Mouse (Mus musculus) midbrain, embryonic 16.5 days (tissue): ENCODE measurements around the gene Ppme1. TPM values are rescaled to one million over a fixed set of nuclear protein-coding genes. Genes with fewer than 3 reads are reported as not detected.

Source experiments
- ATAC-seq: fragments of 200-750 bp; cut with Nextera tagmentation; 2 replicates; pipeline ENCODE4 v1.8.0; 2017; ENCODE audit warnings: moderate TSS enrichment
- H3K27ac ChIP-seq: fragments of 300-500 bp; sonication (generic); 2 replicates; pipeline ENCODE4 v1.5.1; 2014; ENCODE audit warnings: mild to moderate bottlenecking, low read length, mixed read lengths
- H3K27me3 ChIP-seq: fragments of 300-500 bp; sonication (generic); 2 replicates; pipeline ENCODE4 v1.6.1; 2014; ENCODE audit warnings: low read depth, low read length, mixed read lengths; ENCODE audit not compliant: control insufficient read depth, insufficient read depth
- H3K36me3 ChIP-seq: fragments of 300-500 bp; sonication (generic); 2 replicates; pipeline ENCODE4 v1.6.1; 2014; ENCODE audit warnings: mild to moderate bottlenecking, low read length, moderate library complexity, mixed read lengths; ENCODE audit not compliant: control insufficient read depth, insufficient read depth
- H3K4me1 ChIP-seq: fragments of 300-500 bp; sonication (generic); 2 replicates; pipeline ENCODE4 v1.6.1; 2014; ENCODE audit warnings: mild to moderate bottlenecking, low read length, mixed read lengths; ENCODE audit not compliant: control insufficient read depth, insufficient read depth
- H3K4me2 ChIP-seq: fragments of 300-500 bp; sonication (generic); 2 replicates; pipeline ENCODE4 v1.6.1; 2014; ENCODE audit warnings: mild to moderate bottlenecking, low read length, mixed read lengths
- H3K4me3 ChIP-seq: fragments of 300-500 bp; sonication (generic); 2 replicates; pipeline ENCODE4 v1.5.1; 2014; ENCODE audit warnings: low read depth, mild to moderate bottlenecking, low read length, moderate library complexity, mixed read lengths
- H3K9ac ChIP-seq: fragments of 300-500 bp; sonication (generic); 2 replicates; pipeline ENCODE4 v1.6.1; 2014; ENCODE audit warnings: low read depth, low read length, mixed read lengths
- H3K9me3 ChIP-seq: fragments of 300-500 bp; sonication (generic); replicated peaks from 2 replicates; pipeline ENCODE4 v1.6.1; 2014; ENCODE audit warnings: mild to moderate bottlenecking, low read length, mixed read lengths; ENCODE audit not compliant: control insufficient read depth, poor library complexity, severe bottlenecking
- WGBS: fragments of 180-500 bp; shearing (Covaris S2); extraction: QIAGEN DNeasy Blood & Tissue Kit; methylation state at CpG from one replicate; pipeline ENCODE4 v1.1.7; 2014; 5-methylcytosine and 5-hydroxymethylcytosine counted together
- polyA plus RNA-seq: library from polyadenylated mRNA; unstranded; fragments of >200 nt; fragmentation: Nextera tagmentation; extraction: Ambion mirVana; gene quantifications from 2 replicates; pipeline ENCODE4 v1.2.1, GENCODE M21; 2015

Gene Ppme1
- polyA plus RNA-seq, 1 experiment from 2014 or later = 160 TPM

DNA sequence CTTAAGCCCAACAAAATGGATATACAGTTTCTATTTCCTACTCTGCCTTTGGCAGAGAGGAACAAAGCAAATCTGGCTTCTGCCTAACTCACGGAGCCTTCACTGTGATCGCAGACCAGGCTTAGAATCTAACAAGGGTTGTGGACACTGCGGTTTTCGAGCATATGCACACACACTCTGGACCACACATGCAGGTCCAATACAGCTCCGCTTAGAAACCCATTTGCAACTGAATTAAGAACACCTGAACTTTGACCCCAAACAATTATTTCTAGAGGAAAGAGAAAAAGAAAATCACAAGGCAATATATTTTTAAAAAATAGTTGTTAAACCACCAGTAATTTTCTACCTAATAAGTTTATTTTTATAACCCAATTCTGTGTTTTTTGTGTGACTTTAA lies 15.8 kb downstream of the Ppme1 start:
- Histone ChIP-seq H3K9ac (no peak overlapping the region), H3K4me3 (no peak overlapping the region), H3K9me3 (no peaks in the 10 kb centered on the region), H3K36me3 (peaks cover 7% of the 10 kb centered on the region; the same call in 1 of the 2 replicates), H3K27me3 (no peaks in the 10 kb centered on the region), H3K27ac (no peak overlapping the region), H3K4me1 (no peaks in the 10 kb centered on the region), H3K4me2 (no peak overlapping the region)
- 75% methylated on average over 5 of the region's 5 CpGs for WGBS
- ATAC-seq = no peak

DNA sequence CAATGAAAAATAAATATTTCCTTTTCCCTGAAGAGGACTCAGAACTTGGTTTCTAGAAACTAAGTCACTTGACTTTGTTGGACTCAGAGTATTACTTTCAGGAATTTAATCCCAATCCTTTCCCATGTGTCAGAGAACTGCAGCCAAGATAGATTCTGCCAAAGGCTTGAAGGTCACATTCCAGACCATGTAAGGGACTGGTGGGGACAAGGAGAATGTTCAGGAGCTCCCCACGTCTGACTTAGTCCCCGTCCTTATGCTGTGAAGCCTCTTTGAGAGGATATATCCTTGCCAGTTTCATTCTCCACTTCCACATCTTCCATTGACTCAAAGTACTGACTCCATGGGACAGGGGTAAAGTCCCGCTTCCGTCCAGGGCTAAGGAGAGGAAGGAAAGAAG lies 17.1 kb downstream of the Ppme1 start:
- no peaks in the 10 kb centered on the region for H3K9me3 ChIP-seq
- H3K27ac ChIP-seq = no peak overlapping the region
- 91% methylated on average over 4 of the region's 4 CpGs for WGBS
- ATAC-seq = no peak
- no peaks in the 10 kb centered on the region for H3K4me1 ChIP-seq
- no peak overlapping the region for H3K4me3 ChIP-seq
- H3K27me3 ChIP-seq = no peaks in the 10 kb centered on the region
- H3K9ac ChIP-seq = no peak overlapping the region
- no peak overlapping the region for H3K4me2 ChIP-seq
- H3K36me3 ChIP-seq = peaks cover 7% of the 10 kb centered on the region; the same call in 1 of the 2 replicates

DNA sequence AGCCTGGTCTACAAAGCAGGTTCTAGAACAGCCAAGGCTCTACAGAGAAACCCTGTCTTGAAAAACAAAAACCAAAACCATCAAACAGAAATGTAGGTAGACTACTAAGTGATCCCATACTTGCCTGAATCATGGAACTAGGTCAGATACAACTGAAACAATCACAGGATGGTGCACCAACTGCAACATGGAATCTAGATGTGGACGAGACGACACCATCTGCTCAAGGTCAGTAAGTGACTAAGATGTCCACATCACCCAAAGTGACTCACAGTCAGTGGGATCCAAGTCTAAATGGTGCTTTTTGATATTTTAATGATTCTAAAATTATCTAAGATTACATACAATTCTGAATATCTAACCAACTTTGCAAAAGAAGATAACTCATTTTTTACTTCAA lies 36.2 kb downstream of the Ppme1 start:
- H3K9me3 ChIP-seq = no peaks in the 10 kb centered on the region
- no peak overlapping the region for H3K27ac ChIP-seq
- ATAC-seq = no peak
- H3K4me3 ChIP-seq = no peak overlapping the region
- H3K4me2 ChIP-seq = no peak overlapping the region
- peaks cover 40% of the 10 kb centered on the region for H3K36me3 ChIP-seq
- no peaks in the 10 kb centered on the region for H3K4me1 ChIP-seq
- no peak overlapping the region for H3K9ac ChIP-seq
- WGBS = 95% methylated on average over 2 of the region's 2 CpGs
- H3K27me3 ChIP-seq = no peaks in the 10 kb centered on the region

DNA sequence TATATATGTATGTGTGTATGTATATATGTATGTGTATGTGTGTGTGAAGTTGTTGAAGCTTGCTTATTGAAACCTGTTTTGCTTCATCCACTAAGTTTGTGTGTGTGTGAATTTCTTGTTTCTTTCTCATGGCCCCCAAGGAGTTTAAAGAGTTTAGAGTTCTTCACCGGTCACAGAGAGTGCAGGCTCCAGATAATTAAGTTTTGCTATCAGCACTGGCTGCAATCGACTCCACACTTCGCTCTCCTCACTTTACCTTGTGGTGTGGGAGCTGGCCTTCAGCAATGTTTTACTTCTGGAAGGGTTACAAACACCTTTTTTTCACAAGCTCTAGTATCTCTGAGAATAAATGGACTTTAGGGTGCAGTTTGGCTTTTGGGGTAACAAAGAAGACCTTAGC lies 40.8 kb downstream of the Ppme1 start:
- ATAC-seq = no peak
- no peak overlapping the region for H3K9ac ChIP-seq
- no peak overlapping the region for H3K4me2 ChIP-seq
- no peaks in the 10 kb centered on the region for H3K9me3 ChIP-seq
- peaks cover 35% of the 10 kb centered on the region for H3K36me3 ChIP-seq
- no peak overlapping the region for H3K4me3 ChIP-seq
- WGBS = 95% methylated on average over 3 of the region's 3 CpGs
- H3K4me1 ChIP-seq = no peaks in the 10 kb centered on the region
- no peaks in the 10 kb centered on the region for H3K27me3 ChIP-seq
- H3K27ac ChIP-seq = no peak overlapping the region

DNA sequence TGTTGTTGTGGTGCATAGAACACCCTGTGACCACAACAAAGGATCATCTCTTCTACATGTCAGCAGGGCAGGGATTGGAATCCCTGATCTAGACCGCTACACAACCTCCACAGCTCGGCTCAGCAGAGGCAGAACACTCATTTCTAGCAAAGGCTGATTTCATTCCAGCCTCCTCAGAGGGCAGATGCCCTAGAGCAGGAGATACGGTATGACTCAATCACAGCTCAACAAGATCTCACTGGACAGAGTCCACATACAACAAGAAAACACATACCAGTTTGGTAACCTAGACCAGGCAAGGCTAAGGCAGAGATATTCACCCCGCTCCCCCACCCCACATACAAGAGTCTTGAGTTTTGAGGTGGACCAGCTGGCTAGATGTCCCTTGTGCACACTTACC lies 43.5 kb downstream of the Ppme1 start:
- no peak for ATAC-seq
- 96% methylated on average over 4 of the region's 4 CpGs for WGBS
- no peak overlapping the region for H3K4me2 ChIP-seq
- H3K4me1 ChIP-seq = no peaks in the 10 kb centered on the region
- H3K27me3 ChIP-seq = no peaks in the 10 kb centered on the region
- no peak overlapping the region for H3K9ac ChIP-seq
- no peak overlapping the region for H3K4me3 ChIP-seq
- H3K36me3 ChIP-seq = peaks cover 23% of the 10 kb centered on the region
- no peaks in the 10 kb centered on the region for H3K9me3 ChIP-seq
- no peak overlapping the region for H3K27ac ChIP-seq

DNA sequence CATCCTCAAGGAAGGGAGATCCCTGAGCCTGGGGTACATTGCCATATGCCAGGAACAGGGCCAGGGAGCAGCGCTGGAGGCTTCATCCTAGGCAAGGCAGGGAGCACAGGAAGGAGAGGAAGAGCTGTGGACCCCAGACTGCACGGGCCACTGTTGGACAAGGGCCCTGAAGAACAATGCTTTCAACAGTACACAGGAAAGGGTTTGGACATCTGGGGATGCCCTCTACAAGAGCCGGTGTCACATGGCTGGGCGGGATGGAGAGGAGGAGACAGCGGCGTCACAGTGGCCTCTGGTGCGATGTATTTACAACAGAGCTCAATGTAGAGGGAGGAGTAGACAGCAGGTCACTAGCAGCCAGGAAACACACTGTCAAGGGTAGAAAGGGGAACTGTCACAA lies 44.6 kb downstream of the Ppme1 start:
- Histone ChIP-seq H3K4me3 (no peak overlapping the region), H3K27ac (no peak overlapping the region), H3K4me2 (no peak overlapping the region), H3K9ac (no peak overlapping the region), H3K27me3 (no peaks in the 10 kb centered on the region), H3K4me1 (no peaks in the 10 kb centered on the region), H3K9me3 (no peaks in the 10 kb centered on the region), H3K36me3 (peaks cover 19% of the 10 kb centered on the region)
- ATAC-seq = no peak
- 91% methylated on average over 7 of the region's 7 CpGs for WGBS

DNA sequence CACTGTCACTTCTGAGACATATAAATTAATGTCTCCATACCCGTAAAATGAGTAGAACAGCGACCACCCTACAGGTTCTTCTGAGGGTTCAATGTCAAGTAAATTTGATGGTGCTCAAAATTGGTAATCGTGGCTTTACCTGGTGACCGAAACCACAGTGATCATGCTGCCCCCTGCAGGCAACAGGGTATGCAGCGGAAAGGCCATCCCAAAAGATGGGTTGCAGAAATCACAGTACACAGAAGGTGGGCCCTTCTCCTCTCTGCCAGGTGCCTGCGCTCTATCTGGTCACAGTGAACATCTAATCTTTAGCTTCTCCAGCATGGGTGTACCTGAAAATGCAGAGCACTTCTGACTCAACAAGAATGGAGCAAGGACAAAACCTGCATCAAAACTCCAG lies 46.6 kb downstream of the Ppme1 start:
- WGBS = 76% methylated on average over 6 of the region's 6 CpGs
- Histone ChIP-seq H3K36me3 (peaks cover 6% of the 10 kb centered on the region; the same call in 1 of the 2 replicates), H3K9ac (no peak overlapping the region), H3K27ac (no peak overlapping the region), H3K9me3 (no peaks in the 10 kb centered on the region), H3K27me3 (no peaks in the 10 kb centered on the region), H3K4me1 (no peaks in the 10 kb centered on the region), H3K4me2 (no peak overlapping the region), H3K4me3 (no peak overlapping the region)
- ATAC-seq = no peak

DNA sequence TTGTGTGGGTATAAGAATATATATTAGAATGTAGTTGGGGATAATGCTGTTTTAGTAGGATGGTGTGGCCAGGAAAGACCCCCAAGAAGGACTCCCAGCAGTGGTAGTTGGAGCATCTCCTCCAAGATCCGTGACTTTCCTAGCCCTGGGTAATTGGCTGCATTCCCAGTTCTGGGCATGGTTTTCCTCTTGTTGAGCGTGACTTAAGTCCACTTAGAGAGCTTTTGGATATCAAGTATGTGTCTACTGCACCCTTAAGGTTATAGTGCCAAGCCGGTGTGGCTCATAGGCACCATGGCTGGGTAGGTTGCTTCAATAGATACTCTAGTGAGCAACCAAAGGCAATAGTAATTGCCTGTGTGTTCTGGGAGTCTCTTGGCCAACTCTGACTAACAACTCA lies 48.4 kb downstream of the Ppme1 start:
- Histone ChIP-seq H3K4me2 (no peak overlapping the region), H3K9me3 (no peaks in the 10 kb centered on the region), H3K36me3 (peaks cover 2% of the 10 kb centered on the region; the same call in 1 of the 2 replicates), H3K4me3 (no peak overlapping the region), H3K4me1 (no peaks in the 10 kb centered on the region), H3K27me3 (no peaks in the 10 kb centered on the region), H3K27ac (no peak overlapping the region), H3K9ac (no peak overlapping the region)
- ATAC-seq = no peak
- 88% methylated on average over 3 of the region's 3 CpGs for WGBS

DNA sequence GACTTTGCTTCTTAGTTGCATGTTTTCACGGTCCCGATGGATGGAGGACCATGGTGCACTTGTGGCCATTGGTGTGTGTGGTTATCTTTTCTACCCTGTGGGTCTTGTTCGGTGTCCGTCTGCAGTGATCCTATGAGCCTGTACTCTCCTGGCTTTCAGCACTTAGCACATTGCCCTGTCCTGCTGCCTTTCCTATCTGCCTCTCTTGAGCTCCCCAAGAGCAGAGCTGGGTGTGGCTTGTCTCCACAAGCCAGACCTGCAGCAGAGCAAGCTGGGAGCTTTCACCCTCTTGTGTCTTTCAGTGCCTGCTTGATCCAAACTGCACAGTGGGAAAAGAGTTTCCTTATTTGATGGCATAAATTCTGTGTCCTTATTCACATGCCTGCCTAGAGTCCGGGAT lies 54.6 kb downstream of the Ppme1 start:
- H3K9me3 ChIP-seq = no peaks in the 10 kb centered on the region
- no peak overlapping the region for H3K27ac ChIP-seq
- 97% methylated on average over 5 of the region's 5 CpGs for WGBS
- H3K4me1 ChIP-seq = no peaks in the 10 kb centered on the region
- no peaks in the 10 kb centered on the region for H3K36me3 ChIP-seq
- no peak overlapping the region for H3K9ac ChIP-seq
- ATAC-seq = no peak
- H3K4me2 ChIP-seq = no peak overlapping the region
- no peak overlapping the region for H3K4me3 ChIP-seq
- H3K27me3 ChIP-seq = no peaks in the 10 kb centered on the region

DNA sequence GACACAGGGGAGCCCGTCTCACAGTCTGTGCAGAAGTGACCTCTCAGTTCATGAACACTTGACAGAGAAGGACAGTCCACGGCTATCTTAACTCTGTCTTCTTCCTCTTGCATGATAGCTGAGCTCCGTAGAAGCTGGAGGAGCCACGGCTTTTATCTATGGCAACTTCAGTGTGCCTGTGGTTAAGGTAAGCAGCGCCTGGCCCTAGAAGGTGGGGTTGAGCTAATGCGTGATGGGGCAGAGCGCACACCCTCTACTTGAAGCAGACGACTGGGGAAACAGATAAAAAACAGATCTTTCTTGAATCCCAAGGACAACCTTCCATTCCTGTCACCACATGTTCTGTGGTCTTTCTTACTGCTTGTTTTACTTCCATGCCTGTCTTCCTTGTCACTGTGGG lies 55.2 kb downstream of the Ppme1 start:
- no peak overlapping the region for H3K9ac ChIP-seq

More for the DNA sequence above, 55.2 kb downstream of the Ppme1 start:
- Histone ChIP-seq H3K4me3 (no peak overlapping the region), H3K27me3 (no peaks in the 10 kb centered on the region), H3K4me1 (no peaks in the 10 kb centered on the region), H3K36me3 (no peaks in the 10 kb centered on the region), H3K4me2 (no peak overlapping the region), H3K27ac (no peak overlapping the region), H3K9me3 (no peaks in the 10 kb centered on the region)
- no peak for ATAC-seq
- 94% methylated on average over 8 of the region's 8 CpGs for WGBS
